Comparison of ENCODE assay signal across 9 mouse cellular contexts in genomic region chr13:38633287-38634000, GRCm38 (mm10). TPM values are rescaled to one million over a fixed set of nuclear protein-coding genes. Genes with fewer than 3 reads are reported as not detected.
DNase-seq lines count a peak whose midpoint lies in the region; ATAC-seq and TF ChIP-seq lines count a peak whose summit lies in the region.
"Had no signal": no experiment of that assay in that cellular context is flagged by ENCODE, and none has a peak within 500 bp of the region (broad histone marks: within the 10 kb centered on the region; RNA-seq: fewer than 3 reads in every experiment).

No protein-coding gene starts in this region.

- no peak for TF ChIP-seq CTCF in hindbrain, postnatal 0 days (IDR thresholded peaks at IDR 0.05; ENCODE audit: low read depth)

- peak overlapping the region; percentile 88; the same call in 1 of the 2 replicates for H3K4me3 ChIP-seq in forebrain, embryonic 10.5 days
- no peak overlapping the region for H3K4me3 ChIP-seq in forebrain, embryonic 16.5 days (replicated peaks; ENCODE audit: low read length)
- no peak overlapping the region for H3K4me3 ChIP-seq in hindbrain, postnatal 0 days (ENCODE audit: low read length)
- H3K4me3 ChIP-seq in midbrain, embryonic 16.5 days (ENCODE audit: low read depth, low read length), result no peak overlapping the region
- H3K4me3 ChIP-seq in intestine, embryonic 15.5 days (replicated peaks), result no peak overlapping the region

- H3K4me2 ChIP-seq in forebrain, embryonic 16.5 days (ENCODE audit: low read length), result no peak overlapping the region; the same call in 1 of the 2 replicates
- peak overlapping the region; percentile 91 for H3K4me2 ChIP-seq in hindbrain, postnatal 0 days (ENCODE audit: low read depth, low read length)
- peak overlapping the region; percentile 80 for H3K4me2 ChIP-seq in midbrain, embryonic 16.5 days (ENCODE audit: low read length)
- H3K4me2 ChIP-seq in intestine, embryonic 15.5 days (replicated peaks), result no peak overlapping the region

- peaks cover 6% of the 10 kb centered on the region; the same call in 1 of the 2 replicates for H3K36me3 ChIP-seq in forebrain, embryonic 10.5 days (replicated peaks)
- H3K36me3 ChIP-seq in forebrain, embryonic 16.5 days (ENCODE audit: control insufficient read depth, insufficient read depth), result peaks cover 2% of the 10 kb centered on the region; the same call in 1 of the 2 replicates
- H3K36me3 ChIP-seq in hindbrain, postnatal 0 days (ENCODE audit: insufficient read depth, low read length), result no peaks in the 10 kb centered on the region
- no peaks in the 10 kb centered on the region for H3K36me3 ChIP-seq in midbrain, embryonic 16.5 days (ENCODE audit: control insufficient read depth, insufficient read depth, low read length)
- peaks cover 3% of the 10 kb centered on the region; the same call in 1 of the 2 replicates for H3K36me3 ChIP-seq in intestine, embryonic 15.5 days

- H3K27me3 ChIP-seq in forebrain, embryonic 10.5 days (ENCODE audit: poor library complexity, severe bottlenecking), result no peaks in the 10 kb centered on the region
- H3K27me3 ChIP-seq in forebrain, embryonic 16.5 days (replicated peaks; ENCODE audit: control insufficient read depth, insufficient read depth, low read length), result no peaks in the 10 kb centered on the region
- no peaks in the 10 kb centered on the region for H3K27me3 ChIP-seq in hindbrain, postnatal 0 days (ENCODE audit: insufficient read depth, low read length)
- H3K27me3 ChIP-seq in midbrain, embryonic 16.5 days (ENCODE audit: control insufficient read depth, insufficient read depth, low read depth, low read length), result no peaks in the 10 kb centered on the region
- H3K27me3 ChIP-seq in intestine, embryonic 15.5 days (replicated peaks), result no peaks in the 10 kb centered on the region

- H3K9ac ChIP-seq in forebrain, embryonic 16.5 days (replicated peaks; ENCODE audit: low read depth, low read length), result no peak overlapping the region
- no peak overlapping the region for H3K9ac ChIP-seq in hindbrain, postnatal 0 days (replicated peaks; ENCODE audit: low read length)
- H3K9ac ChIP-seq in midbrain, embryonic 16.5 days (ENCODE audit: low read depth, low read length), result no peak overlapping the region
- no peak overlapping the region for H3K9ac ChIP-seq in intestine, embryonic 15.5 days

- peaks cover 13% of the 10 kb centered on the region for H3K4me1 ChIP-seq in forebrain, embryonic 10.5 days
- peaks cover 8% of the 10 kb centered on the region for H3K4me1 ChIP-seq in forebrain, embryonic 16.5 days (replicated peaks; ENCODE audit: control insufficient read depth, insufficient read depth, low read length)
- peaks cover 5% of the 10 kb centered on the region; the same call in 1 of the 2 replicates for H3K4me1 ChIP-seq in hindbrain, postnatal 0 days (ENCODE audit: insufficient read depth, low read length)
- peaks cover 6% of the 10 kb centered on the region for H3K4me1 ChIP-seq in midbrain, embryonic 16.5 days (ENCODE audit: control insufficient read depth, insufficient read depth, low read length)
- peaks cover 5% of the 10 kb centered on the region; the same call in 1 of the 2 replicates for H3K4me1 ChIP-seq in intestine, embryonic 15.5 days (replicated peaks)

- DNase-seq in forebrain, embryonic 10.5 days (ENCODE audit: extremely low spot score, low spot score), result no peak
- DNase-seq in left cerebral cortex, postnatal 14 days (ENCODE audit: low spot score in 2 of 2), result peak; percentile 22 to 25
- DNase-seq in left cerebral cortex, postnatal 4 days, result no peak
- DNase-seq in hindbrain, postnatal 0 days (ENCODE audit: low spot score), result no peak
- DNase-seq: kidney, adult 18-20 months had no signal

- H3K27ac ChIP-seq in forebrain, embryonic 10.5 days, result no peak overlapping the region
- H3K27ac ChIP-seq in forebrain, embryonic 16.5 days (ENCODE audit: low read length), result no peak overlapping the region
- no peak overlapping the region for H3K27ac ChIP-seq in hindbrain, postnatal 0 days
- no peak overlapping the region for H3K27ac ChIP-seq in midbrain, embryonic 16.5 days (ENCODE audit: low read length)
- H3K27ac ChIP-seq in intestine, embryonic 15.5 days, result no peak overlapping the region

- 91% methylated on average over 6 of the region's 6 CpGs for WGBS in forebrain, embryonic 10.5 days
- 92% methylated on average over 6 of the region's 6 CpGs for WGBS in forebrain, embryonic 16.5 days
- WGBS in hindbrain, postnatal 0 days, result 98% methylated on average over 6 of the region's 6 CpGs
- 93% methylated on average over 6 of the region's 6 CpGs for WGBS in midbrain, embryonic 16.5 days
- 88% methylated on average over 6 of the region's 6 CpGs for WGBS in intestine, embryonic 15.5 days

- no peak for ATAC-seq in forebrain, embryonic 16.5 days
- no peak for ATAC-seq in hindbrain, postnatal 0 days
- ATAC-seq in midbrain, embryonic 16.5 days, result no peak
- no peak for ATAC-seq in cerebellum, adult (ENCODE audit: insufficient number of reproducible peaks, low FRiP score, low TSS enrichment)
- ATAC-seq in intestine, embryonic 15.5 days, result no peak

- intact Hi-C loops in left cerebral cortex, postnatal 14 days (cut with DNase I), result no loop called here
- intact Hi-C loops in left cerebral cortex, postnatal 4 days (cut with DNase I), result no loop called here

- no peaks in the 10 kb centered on the region for H3K9me3 ChIP-seq in forebrain, embryonic 10.5 days
- no peaks in the 10 kb centered on the region for H3K9me3 ChIP-seq in forebrain, embryonic 16.5 days (ENCODE audit: control insufficient read depth, low read length)
- H3K9me3 ChIP-seq in hindbrain, postnatal 0 days (ENCODE audit: low read length), result no peaks in the 10 kb centered on the region
- H3K9me3 ChIP-seq in midbrain, embryonic 16.5 days (replicated peaks; ENCODE audit: control insufficient read depth, low read length, poor library complexity, severe bottlenecking), result no peaks in the 10 kb centered on the region
- H3K9me3 ChIP-seq in intestine, embryonic 15.5 days, result no peaks in the 10 kb centered on the region

RNA-seq across cellular contexts. Expression of gene Bloc1s5, which starts 1.5 kb away (rescaled TPM):
- polyA plus RNA-seq in forebrain, embryonic 10.5 days (2016; fragmentation: Nextera tagmentation; extraction: Ambion mirVana), result 24.2 and 27.0 TPM in 2 replicates
- polyA plus RNA-seq in forebrain, embryonic 16.5 days (2015; fragmentation: Nextera tagmentation; extraction: Ambion mirVana), result 20.1 and 25.1 TPM in 2 replicates
- 10 to 100 TPM in 1 of 2 experiments, 1 to 10 TPM in 1; 7.3 to 10.8 TPM for total RNA-seq in left cerebral cortex, postnatal 14 days (2021)
- total RNA-seq in left cerebral cortex, postnatal 4 days (2021), result 10 to 100 TPM; 10.4 to 11.4 TPM
- 9.7 and 10.1 TPM in 2 replicates for total RNA-seq in hindbrain, postnatal 0 days (2014; rRNA removed)
- 22.2 and 23.5 TPM in 2 replicates for polyA plus RNA-seq in hindbrain, postnatal 0 days (2015; fragmentation: Nextera tagmentation; extraction: Ambion mirVana)
- polyA plus RNA-seq in midbrain, embryonic 16.5 days (2015; fragmentation: Nextera tagmentation; extraction: Ambion mirVana), result 20.7 and 23.8 TPM in 2 replicates
- 14.3 and 15.9 TPM in 2 replicates for polyA plus RNA-seq in intestine, embryonic 15.5 days (2015; fragmentation: Nextera tagmentation; extraction: Ambion mirVana)

RNA-seq across cellular contexts. Expression of gene Eef1e1, which starts 25.4 kb away (rescaled TPM):
- polyA plus RNA-seq in forebrain, embryonic 10.5 days (2016; fragmentation: Nextera tagmentation; extraction: Ambion mirVana), result 73.8 and 77.7 TPM in 2 replicates
- polyA plus RNA-seq in forebrain, embryonic 16.5 days (2015; fragmentation: Nextera tagmentation; extraction: Ambion mirVana), result 80.1 and 92.8 TPM in 2 replicates
- 10 to 100 TPM; 33.5 to 33.6 TPM for total RNA-seq in left cerebral cortex, postnatal 14 days (2021)
- total RNA-seq in left cerebral cortex, postnatal 4 days (2021), result 10 to 100 TPM; 65.3 to 72.2 TPM
- total RNA-seq in hindbrain, postnatal 0 days (2014; rRNA removed), result 24.5 and 36.6 TPM in 2 replicates
- polyA plus RNA-seq in hindbrain, postnatal 0 days (2015; fragmentation: Nextera tagmentation; extraction: Ambion mirVana), result 105 and 107 TPM in 2 replicates
- polyA plus RNA-seq in midbrain, embryonic 16.5 days (2015; fragmentation: Nextera tagmentation; extraction: Ambion mirVana), result 104 and 117 TPM in 2 replicates
- 53.4 TPM in 2 replicates for polyA plus RNA-seq in intestine, embryonic 15.5 days (2015; fragmentation: Nextera tagmentation; extraction: Ambion mirVana)

Comparison
In these comparisons a context has a peak if more than half of its experiments do, and no peak if none do; other contexts are left out.
1. DNase-seq: peak in left cerebral cortex, postnatal 14 days (2 of 2); none in forebrain, embryonic 10.5 days (single experiment), left cerebral cortex, postnatal 4 days (single experiment) and hindbrain, postnatal 0 days (single experiment).
2. H3K4me2 ChIP-seq: peak in hindbrain, postnatal 0 days (single experiment) and midbrain, embryonic 16.5 days (single experiment); none in forebrain, embryonic 16.5 days (single experiment) and intestine, embryonic 15.5 days (single experiment).